Mouse (Mus musculus) cerebellum, adult 2 months (tissue): Measurements from ENCODE around the gene Serpina9.

Experiments
- CTCF ChIP-seq: fragments of 200-500 bp; IDR thresholded peaks from 2 replicates; pipeline ENCODE4 v1.5.1; 2011; ENCODE audit warnings: low read depth, mild to moderate bottlenecking, control low read depth, low read length, moderate library complexity, borderline replicate concordance; ENCODE audit not compliant: insufficient read depth
- POLR2A ChIP-seq: fragments of 200-500 bp; IDR thresholded peaks from 2 replicates; pipeline ENCODE4 v1.6.1; 2011; ENCODE audit warnings: low read length, control low read depth, borderline replicate concordance; ENCODE audit not compliant: insufficient read depth

GRCm38 (mm10) chr12:103996513-103996912 is 17.0 kb downstream of the Serpina9 start:
- TF ChIP-seq CTCF: no peak
- TF ChIP-seq POLR2A: no peak
